Mouse (Mus musculus) embryonic fibroblast, embryonic 13.5 days (primary cell): ENCODE measurements around the gene Ano6.

Experiments used
- CTCF ChIP-seq: IDR thresholded peaks from 2 replicates; pipeline ENCODE4 v1.5.1; 2011; ENCODE audit warnings: mild to moderate bottlenecking, control low read depth, low read length, moderate library complexity, borderline replicate concordance; ENCODE audit not compliant: insufficient read depth
- POLR2A ChIP-seq: IDR thresholded peaks from 2 replicates; pipeline ENCODE4 v1.6.1; 2011; ENCODE audit warnings: low read depth, mild to moderate bottlenecking, control low read depth, low read length, moderate library complexity

- TF ChIP-seq POLR2A: no peak
- no peak for TF ChIP-seq CTCF
Measured at GRCm38 (mm10) chr15:95873276-95873675, 82.6 kb downstream of the Ano6 start.
